Mouse (Mus musculus): ENCODE results near the gene Pdss2. TPM values are rescaled to one million over a fixed set of nuclear protein-coding genes. Genes with fewer than 3 reads are reported as not detected.

Gene Pdss2
- polyA plus RNA-seq, 1 experiment from 2014 or later, result 14.6 TPM

DNA sequence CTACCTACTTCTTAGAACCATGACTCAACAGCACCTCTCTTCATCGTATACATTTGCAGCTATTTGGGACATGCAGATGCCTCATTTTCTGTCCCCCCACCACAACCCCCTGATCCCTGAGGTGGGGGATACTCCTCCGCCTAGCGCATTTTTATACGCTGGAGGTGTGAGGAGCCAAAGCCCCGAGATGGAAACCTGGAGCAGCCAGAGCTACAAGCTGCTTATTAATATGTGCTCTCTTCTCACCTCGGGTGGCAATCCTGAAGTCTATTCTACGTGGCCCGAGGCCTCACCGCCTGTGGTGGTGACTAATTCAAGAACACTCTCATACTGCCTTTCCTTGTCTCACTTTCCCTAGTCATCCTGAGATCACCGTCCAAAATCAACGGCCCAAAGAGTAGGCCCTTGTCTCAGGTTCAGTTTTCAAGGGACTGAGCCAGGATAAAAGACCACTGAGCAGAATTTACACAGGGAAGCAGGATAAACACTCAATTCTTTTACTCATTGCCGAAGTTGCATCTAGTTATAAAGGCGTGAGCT, 3.9 kb upstream of the Pdss2 start:
- H3K4me1 ChIP-seq (replicated peaks), result peaks cover 13% of the 10 kb centered on the region

DNA sequence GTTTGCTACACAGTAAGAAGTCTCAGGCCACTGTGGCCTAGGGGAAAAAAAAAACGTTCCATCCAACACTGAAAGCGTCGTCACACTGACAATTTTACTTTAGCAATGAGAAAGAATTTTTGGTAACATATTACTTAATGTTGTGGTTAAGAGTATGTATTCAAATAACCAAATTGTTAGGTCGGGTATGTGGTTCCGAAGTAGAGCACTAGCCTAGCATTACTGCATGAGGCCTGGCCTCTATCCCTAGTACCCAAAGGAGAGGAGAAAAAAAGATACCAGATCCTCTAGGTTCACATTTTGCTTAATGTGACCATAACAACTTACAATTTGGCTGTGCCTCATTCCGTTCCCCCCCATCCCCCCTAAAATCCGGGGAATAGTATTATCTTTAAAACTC, 807 bp upstream of the Pdss2 start:
- peak overlapping the region; percentile 95 for H3K27ac ChIP-seq (replicated peaks)
- H3K27me3 ChIP-seq, result no peaks in the 10 kb centered on the region
- H3K36me3 ChIP-seq, result no peaks in the 10 kb centered on the region
- peak overlapping the region; percentile 83 for H3K4me3 ChIP-seq
- 23% methylated on average over 7 of the region's 7 CpGs for WGBS
- no peaks in the 10 kb centered on the region for H3K9me3 ChIP-seq
- peak overlapping the region; percentile 97 for H3K4me2 ChIP-seq
- H3K4me1 ChIP-seq (replicated peaks), result peaks cover 13% of the 10 kb centered on the region
- peak overlapping the region; percentile 98 for H3K9ac ChIP-seq
- no peak for ATAC-seq (ENCODE audit: low read depth)

More for the DNA sequence above, 3.9 kb upstream of the Pdss2 start:
- Histone ChIP-seq H3K9ac (no peak overlapping the region), H3K4me3 (no peak overlapping the region), H3K4me2 (no peak overlapping the region), H3K27me3 (no peaks in the 10 kb centered on the region), H3K36me3 (no peaks in the 10 kb centered on the region), H3K27ac (replicated peaks) (no peak overlapping the region), H3K9me3 (no peaks in the 10 kb centered on the region)
- no peak for ATAC-seq (ENCODE audit: low read depth)
- 93% methylated on average over 13 of the region's 13 CpGs for WGBS

DNA sequence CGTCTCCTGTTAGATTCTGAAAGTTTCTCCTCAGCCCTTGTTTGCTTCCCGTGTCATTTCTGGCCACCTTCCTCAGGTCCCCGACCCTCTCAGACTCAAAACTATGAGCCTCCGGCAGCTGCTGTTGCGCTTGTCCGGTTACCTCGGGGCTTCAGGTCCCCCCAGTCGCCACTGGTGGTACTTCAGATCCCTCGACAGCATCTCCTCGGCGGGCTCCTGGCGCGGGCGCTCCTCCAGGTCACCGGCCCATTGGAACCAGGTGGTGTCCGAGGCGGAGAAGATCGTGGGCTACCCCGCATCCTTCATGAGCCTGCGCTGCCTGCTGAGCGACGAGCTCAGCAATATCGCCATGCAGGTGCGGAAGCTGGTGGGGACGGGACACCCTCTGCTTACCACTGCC, 373 bp downstream of the Pdss2 start:
- peak overlapping the region; percentile 83 for H3K4me3 ChIP-seq
- H3K36me3 ChIP-seq, result no peaks in the 10 kb centered on the region
- peaks cover 13% of the 10 kb centered on the region for H3K4me1 ChIP-seq (replicated peaks)
- no peaks in the 10 kb centered on the region for H3K27me3 ChIP-seq
- peak overlapping the region; percentile 98 for H3K9ac ChIP-seq
- H3K4me2 ChIP-seq, result peak overlapping the region; percentile 97
- under 1% methylated on average over 25 of the region's 25 CpGs for WGBS
- ATAC-seq (ENCODE audit: low read depth), result peak; percentile 58
- peak overlapping the region; percentile 95 for H3K27ac ChIP-seq (replicated peaks)
- no peaks in the 10 kb centered on the region for H3K9me3 ChIP-seq

DNA sequence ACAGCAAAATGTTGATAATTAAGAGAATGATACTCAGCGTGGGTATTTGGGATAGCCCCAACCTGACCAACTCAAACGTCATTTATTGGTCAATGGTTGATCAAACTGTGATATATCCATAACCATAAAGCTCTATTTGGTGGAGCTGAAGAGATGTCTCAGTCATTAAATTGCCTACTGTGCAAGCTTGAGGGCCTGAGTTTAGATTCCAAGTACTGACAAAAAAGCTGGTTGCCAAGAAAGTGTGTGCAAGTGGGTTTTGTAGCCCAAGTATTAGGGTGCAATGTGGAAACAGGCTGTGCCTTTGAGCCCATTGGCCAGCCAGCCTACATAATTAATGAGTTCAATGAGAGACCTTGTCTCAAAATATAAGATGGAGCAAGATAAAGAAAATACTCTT, 2.1 kb downstream of the Pdss2 start:
- peaks cover 13% of the 10 kb centered on the region for H3K4me1 ChIP-seq (replicated peaks)
- H3K36me3 ChIP-seq, result no peaks in the 10 kb centered on the region
- no peak overlapping the region for H3K4me3 ChIP-seq
- ATAC-seq (ENCODE audit: low read depth), result no peak
- H3K9me3 ChIP-seq, result no peaks in the 10 kb centered on the region
- no peak overlapping the region for H3K4me2 ChIP-seq
- no peaks in the 10 kb centered on the region for H3K27me3 ChIP-seq
- H3K9ac ChIP-seq, result no peak overlapping the region
- WGBS, result 92% methylated on average over 2 of the region's 2 CpGs
- H3K27ac ChIP-seq (replicated peaks), result no peak overlapping the region

DNA sequence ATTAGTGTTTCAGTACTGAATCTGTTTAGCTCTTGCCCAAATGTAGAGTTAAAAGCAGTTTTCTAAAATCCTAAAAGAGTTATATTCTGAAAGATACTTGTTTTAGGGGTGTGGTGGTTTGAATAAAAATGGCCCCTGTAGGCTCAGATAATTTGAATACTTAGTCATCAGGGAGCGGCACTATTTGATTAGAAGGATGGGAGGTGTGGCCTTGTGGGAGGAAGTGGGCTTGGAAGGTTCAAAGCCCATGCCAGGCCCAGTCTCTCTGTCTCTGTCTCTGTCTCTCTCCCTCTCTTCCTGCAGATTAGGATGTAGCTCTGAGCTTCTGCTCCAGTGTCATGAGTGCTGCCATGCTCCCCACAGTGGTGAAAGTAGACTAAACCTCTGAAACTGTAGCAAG, 5.1 kb downstream of the Pdss2 start:
- Histone ChIP-seq H3K36me3 (no peaks in the 10 kb centered on the region), H3K27me3 (no peaks in the 10 kb centered on the region), H3K4me1 (replicated peaks) (peaks cover 7% of the 10 kb centered on the region), H3K27ac (replicated peaks) (no peak overlapping the region), H3K4me3 (no peak overlapping the region), H3K4me2 (no peak overlapping the region), H3K9me3 (no peaks in the 10 kb centered on the region), H3K9ac (no peak overlapping the region)
- ATAC-seq (ENCODE audit: low read depth), result no peak
- 97% methylated on average over 1 of the region's 1 CpGs for WGBS

DNA sequence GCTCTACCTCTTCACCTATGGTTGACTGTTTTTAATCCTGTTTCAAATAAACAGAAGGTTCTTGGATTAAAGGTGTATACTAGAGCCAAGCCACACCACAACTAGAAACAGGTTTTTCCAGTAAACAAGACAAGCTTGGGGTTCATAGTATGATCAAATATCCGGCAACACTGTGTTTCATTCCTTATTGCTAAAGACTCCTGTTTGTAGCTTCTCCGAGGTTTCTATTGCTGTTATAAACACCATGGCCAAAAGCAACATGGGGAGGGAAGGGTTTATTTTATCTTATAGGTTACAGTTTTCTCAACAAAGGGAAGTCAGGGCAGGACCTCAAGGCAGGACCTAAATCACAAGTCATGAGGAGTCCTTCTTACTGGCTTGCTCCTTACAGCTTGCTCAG, 8.0 kb downstream of the Pdss2 start:
- Histone ChIP-seq H3K4me1 (replicated peaks) (no peaks in the 10 kb centered on the region), H3K4me3 (no peak overlapping the region), H3K9ac (no peak overlapping the region), H3K9me3 (no peaks in the 10 kb centered on the region), H3K4me2 (no peak overlapping the region), H3K36me3 (no peaks in the 10 kb centered on the region), H3K27ac (replicated peaks) (no peak overlapping the region), H3K27me3 (no peaks in the 10 kb centered on the region)
- no peak for ATAC-seq (ENCODE audit: low read depth)
- WGBS, result 90% methylated on average over 2 of the region's 2 CpGs

DNA sequence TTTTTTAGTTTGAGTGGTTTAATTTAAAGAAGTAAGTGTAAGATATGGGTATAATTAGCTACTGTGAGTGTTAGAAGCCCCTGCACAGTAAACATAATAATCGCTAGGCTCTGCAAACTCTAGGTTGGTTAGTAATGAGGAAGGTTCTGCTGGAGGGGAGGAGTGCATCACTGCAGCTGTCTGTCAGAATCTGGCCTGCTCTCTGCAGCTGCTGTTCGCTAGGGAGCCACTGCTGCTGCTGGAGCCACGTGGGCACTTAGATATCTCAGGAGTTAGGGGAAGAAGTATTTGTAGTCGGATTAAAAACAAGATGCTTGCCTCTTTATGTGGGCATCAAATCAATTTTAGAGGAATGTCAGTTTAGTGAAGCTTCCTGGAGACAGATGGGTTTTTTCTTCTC, 13.2 kb downstream of the Pdss2 start:
- H3K9ac ChIP-seq, result no peak overlapping the region
- H3K27ac ChIP-seq (replicated peaks), result no peak overlapping the region
- 78% methylated on average over 4 of the region's 4 CpGs for WGBS
- no peaks in the 10 kb centered on the region for H3K36me3 ChIP-seq
- ATAC-seq (ENCODE audit: low read depth), result no peak
- H3K4me2 ChIP-seq, result no peak overlapping the region
- no peak overlapping the region for H3K4me3 ChIP-seq
- no peaks in the 10 kb centered on the region for H3K27me3 ChIP-seq
- H3K9me3 ChIP-seq, result no peaks in the 10 kb centered on the region
- H3K4me1 ChIP-seq (replicated peaks), result no peaks in the 10 kb centered on the region

DNA sequence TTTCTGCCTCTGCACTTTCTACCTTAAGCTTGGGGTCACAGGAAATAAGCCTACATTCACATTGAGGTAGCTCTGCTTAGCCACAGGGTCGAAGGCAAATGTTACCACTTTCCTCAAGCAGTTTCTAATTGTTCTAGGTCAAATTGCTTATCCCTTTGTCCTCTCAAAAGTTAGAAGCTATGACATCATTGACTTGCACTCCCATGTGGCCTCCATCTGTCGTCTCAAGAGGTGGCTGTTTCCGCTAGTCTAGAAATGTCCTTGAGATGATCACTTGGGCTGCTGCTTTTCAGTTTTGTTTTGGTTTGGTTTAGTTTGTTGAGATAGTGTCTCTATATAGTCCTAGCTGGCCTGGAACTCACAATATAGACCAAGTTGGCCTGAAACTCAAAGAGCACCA, 13.7 kb downstream of the Pdss2 start:
- H3K4me1 ChIP-seq (replicated peaks), result no peaks in the 10 kb centered on the region
- no peak for ATAC-seq (ENCODE audit: low read depth)
- no peaks in the 10 kb centered on the region for H3K9me3 ChIP-seq
- no peaks in the 10 kb centered on the region for H3K27me3 ChIP-seq
- no peaks in the 10 kb centered on the region for H3K36me3 ChIP-seq
- H3K4me2 ChIP-seq, result no peak overlapping the region
- no peak overlapping the region for H3K27ac ChIP-seq (replicated peaks)
- H3K4me3 ChIP-seq, result no peak overlapping the region
- 88% methylated on average over 3 of the region's 3 CpGs for WGBS
- H3K9ac ChIP-seq, result no peak overlapping the region

DNA sequence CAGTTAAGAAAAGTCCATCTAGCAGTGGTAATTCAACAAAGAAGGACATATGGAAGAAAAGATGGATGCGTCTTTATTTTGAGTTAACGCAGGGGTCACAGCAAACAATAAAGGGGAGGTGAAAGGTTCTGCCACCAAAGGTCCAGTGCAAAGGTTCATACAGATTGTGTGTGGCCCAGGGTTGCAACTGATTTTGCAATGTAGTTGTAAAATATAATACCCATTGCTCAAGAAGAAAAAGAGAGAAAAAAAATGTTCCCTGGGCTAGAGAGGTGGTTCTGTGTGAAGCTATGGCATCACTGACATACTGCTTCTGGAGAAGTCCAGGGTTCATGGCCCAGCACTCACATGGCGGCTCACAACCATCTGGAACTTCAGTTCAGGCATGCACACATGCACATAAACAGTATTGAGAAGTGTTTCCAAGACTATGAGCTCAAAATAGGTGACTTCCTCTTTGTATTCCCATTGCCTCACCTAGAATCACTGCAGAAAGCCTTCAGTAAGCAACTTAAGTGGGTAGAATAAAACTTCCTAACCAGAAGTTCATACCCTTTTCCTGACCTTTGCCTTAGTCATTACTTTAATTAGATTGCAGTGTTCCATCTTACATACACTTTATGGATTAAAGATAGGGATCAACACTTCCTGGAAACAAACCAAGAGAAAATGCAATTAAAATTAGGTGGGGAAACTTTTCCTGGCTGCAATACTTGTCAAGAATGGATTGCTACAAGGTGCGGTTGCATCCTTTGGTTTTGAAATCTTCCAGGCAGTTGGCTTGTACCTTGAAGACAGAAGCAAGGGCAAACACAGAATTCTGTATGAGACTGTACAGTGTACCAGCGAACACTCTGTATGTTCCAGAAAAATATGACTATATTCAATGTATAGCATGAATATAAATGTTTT, 14.7 kb downstream of the Pdss2 start:
- no peak for ATAC-seq (ENCODE audit: low read depth)
- 93% methylated on average over 5 of the region's 5 CpGs for WGBS
- Histone ChIP-seq H3K4me3 (no peak overlapping the region), H3K9ac (no peak overlapping the region), H3K27ac (replicated peaks) (no peak overlapping the region), H3K9me3 (no peaks in the 10 kb centered on the region), H3K4me1 (replicated peaks) (no peaks in the 10 kb centered on the region), H3K27me3 (no peaks in the 10 kb centered on the region), H3K36me3 (no peaks in the 10 kb centered on the region), H3K4me2 (no peak overlapping the region)

DNA sequence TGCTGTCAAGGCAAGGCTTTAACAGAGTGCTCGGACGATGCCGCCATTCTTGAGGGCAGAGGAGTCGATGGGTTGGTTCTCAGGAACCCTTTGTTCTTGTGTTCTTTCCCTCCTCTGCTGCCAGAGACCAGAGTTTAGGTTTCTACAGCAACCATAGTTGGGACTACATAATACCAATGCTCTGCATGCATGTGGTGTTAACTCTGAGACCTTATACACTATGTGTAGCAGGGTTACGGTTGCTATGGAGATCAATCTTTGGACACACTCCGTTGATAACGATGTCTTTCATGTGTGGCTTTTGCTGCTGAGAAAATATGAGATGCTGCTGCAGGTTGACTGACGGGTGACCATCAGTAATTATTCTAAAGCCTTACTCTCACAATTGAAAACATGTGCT, 20.9 kb downstream of the Pdss2 start:
- Histone ChIP-seq H3K4me3 (no peak overlapping the region), H3K4me2 (no peak overlapping the region), H3K9me3 (no peaks in the 10 kb centered on the region), H3K36me3 (no peaks in the 10 kb centered on the region), H3K9ac (no peak overlapping the region), H3K27me3 (no peaks in the 10 kb centered on the region), H3K27ac (replicated peaks) (no peak overlapping the region), H3K4me1 (replicated peaks) (peaks cover 22% of the 10 kb centered on the region)
- ATAC-seq (ENCODE audit: low read depth), result no peak
- 69% methylated on average over 8 of the region's 8 CpGs for WGBS

DNA sequence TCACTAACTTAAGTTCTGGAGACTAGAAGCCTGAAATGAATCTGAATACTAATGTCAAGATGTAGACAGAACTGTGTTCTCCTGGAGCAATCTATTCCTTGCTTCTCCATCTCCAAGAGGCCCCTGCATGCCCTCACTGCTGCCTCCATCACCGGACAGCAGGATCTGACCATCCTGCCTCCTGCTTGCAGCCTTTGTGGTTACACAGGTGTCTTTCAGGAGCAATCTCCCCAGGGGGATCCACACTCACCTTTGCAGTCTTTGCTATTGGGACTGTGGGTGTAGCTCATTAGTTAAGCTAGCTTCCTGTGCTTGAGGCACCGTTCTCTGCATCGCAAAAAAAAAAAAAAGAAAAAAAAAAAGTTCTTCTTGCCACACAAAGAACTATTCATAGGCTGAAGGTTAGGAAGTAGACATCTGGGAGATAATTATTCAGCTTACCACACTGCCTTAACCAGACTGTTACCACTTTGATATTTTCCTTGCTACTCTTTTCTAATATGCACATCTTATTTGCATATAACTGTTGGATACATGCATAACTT, 23.0 kb downstream of the Pdss2 start:
- WGBS, result 32% methylated on average over 3 of the region's 3 CpGs

DNA sequence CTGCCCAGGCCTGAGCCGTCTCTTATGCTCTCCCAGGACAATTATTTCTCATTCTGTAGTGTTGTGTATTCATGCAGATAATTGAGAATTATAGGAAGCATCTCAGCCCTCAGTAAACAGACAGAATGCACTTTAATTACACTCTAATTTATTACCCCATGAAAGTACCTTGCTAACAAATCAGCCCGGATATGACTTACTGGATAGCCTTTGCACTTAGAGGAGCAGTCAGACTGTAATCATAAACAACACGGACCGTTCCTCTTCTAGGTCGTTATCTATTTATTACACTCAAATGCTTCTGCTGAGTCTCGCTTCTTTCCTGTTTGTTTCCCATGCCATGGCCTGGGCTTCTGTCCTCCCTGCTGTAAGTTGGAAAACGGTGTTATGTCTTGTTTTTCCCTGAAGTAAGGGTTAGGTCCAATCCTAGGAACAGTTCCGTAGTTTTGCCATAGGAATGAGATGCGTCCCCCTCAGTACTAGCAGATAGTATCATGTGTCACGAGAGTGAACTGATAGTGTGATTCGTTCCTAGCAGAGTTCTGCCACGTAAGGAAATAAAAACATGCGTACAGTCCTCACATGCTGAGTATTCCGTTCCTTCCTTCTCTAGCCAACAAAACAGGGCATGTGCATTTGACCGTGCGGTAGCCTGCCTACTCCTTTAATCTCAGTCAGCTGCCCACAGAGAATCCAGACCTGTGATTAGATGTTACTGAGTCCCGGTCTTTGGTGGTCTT, 24.3 kb downstream of the Pdss2 start:
- Histone ChIP-seq H3K27ac (replicated peaks) (no peak overlapping the region), H3K9ac (0 out of 2 replicates have a peak overlapping the region, but pooled peaks have one; percentile 1), H3K4me2 (0 out of 2 replicates have a peak overlapping the region, but pooled peaks have one; percentile 4), H3K4me1 (replicated peaks) (peaks cover 22% of the 10 kb centered on the region), H3K4me3 (no peak overlapping the region), H3K9me3 (no peaks in the 10 kb centered on the region), H3K36me3 (no peaks in the 10 kb centered on the region), H3K27me3 (no peaks in the 10 kb centered on the region)
- WGBS, result 47% methylated on average over 17 of the region's 17 CpGs
- ATAC-seq (ENCODE audit: low read depth), result no peak

More for the DNA sequence above, 23.0 kb downstream of the Pdss2 start:
- Histone ChIP-seq H3K4me1 (replicated peaks) (peaks cover 22% of the 10 kb centered on the region), H3K4me3 (no peak overlapping the region), H3K4me2 (no peak overlapping the region), H3K36me3 (no peaks in the 10 kb centered on the region), H3K27me3 (no peaks in the 10 kb centered on the region), H3K9me3 (no peaks in the 10 kb centered on the region), H3K27ac (replicated peaks) (no peak overlapping the region), H3K9ac (no peak overlapping the region)
- no peak for ATAC-seq (ENCODE audit: low read depth)
